Mouse (Mus musculus) CD4-positive helper T cell, adult 2 months (primary cell): Measurements from ENCODE around the gene Dlx2.

Experiments used
- DNase-seq: peaks from one replicate; pipeline ENCODE4 v3.0.0-alpha.2; 2012; ENCODE audit warnings: low read depth, missing footprints, low spot score

Gene Dlx2

DNA sequence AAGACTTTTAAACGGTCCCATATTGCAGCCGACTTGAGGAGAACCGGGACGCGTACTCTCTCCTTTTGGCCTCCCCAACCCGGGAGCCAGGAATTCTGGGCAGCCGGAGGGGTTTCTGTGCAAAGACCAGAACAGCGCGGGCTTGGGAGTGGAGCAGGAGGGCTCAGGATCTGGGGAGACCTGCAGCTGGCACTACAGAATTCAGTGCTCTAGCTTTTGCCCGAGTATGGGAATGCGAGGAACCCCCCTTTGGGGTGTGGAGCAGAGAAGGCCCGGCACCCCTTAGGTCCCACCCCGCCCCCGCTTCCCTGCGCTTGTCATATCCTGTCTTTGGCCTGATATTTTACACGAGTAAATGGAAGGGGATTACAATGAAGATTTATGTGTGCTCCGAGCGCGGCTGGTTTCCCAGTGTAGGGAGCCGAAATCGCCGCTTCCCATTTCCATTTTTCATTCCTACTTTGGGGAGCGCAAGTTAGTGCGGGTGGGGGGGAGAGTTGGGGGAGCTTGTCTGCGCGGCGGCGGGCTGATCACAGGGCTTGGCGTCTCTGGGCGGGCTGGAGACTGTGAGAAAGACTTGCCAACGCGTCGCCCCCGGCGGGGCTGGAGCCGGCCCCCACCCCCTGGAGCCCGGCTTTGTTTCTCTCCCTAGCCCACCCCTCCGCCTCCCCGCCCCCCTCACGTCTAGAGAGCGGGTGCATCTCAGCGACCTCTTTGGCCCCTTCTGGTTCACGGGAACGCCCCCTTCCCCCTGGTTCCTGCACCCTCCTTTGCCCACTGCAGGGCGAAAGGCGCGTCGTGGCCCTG lies 5.7 kb downstream of the Dlx2 start:
- no peak for DNase-seq

DNA sequence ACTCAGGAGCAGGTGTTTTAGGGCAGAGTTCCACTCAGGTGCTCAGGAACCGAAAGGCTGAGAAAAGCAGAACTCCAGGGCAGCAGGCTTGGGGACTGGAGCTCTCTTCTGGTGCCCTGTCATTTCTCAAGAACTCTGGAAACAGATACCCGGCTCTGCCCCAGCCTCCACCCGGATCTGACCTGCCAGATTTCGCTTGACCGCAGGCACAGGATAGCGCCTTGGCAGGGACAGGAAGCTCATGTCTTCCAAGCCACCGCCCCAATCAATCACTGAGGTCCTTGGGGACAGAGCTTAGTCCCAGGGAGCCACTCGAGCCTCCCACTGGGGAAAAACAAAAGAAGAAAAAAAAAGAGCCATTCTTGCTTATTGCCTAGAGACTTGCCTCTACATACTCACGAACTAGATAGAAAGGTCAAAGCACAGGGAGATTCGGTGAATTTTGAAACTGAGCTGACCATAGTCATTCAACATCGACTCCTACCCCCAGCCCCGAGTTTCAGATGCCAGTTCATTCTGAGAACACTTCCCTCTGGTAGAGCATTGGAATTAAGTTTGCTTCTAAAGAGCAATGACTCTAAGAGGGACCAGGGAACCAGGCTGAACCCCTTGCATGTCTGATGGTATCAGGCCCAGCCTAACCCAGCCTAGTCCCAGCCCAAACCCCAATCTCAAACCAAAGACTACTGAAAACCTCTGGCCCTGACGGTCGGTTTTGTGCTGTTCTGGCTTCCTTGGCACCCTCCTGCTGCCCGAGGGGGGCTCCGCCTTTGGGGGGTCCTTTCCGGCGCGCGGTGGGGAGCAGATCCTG lies 12.1 kb downstream of the Dlx2 start:
- DNase-seq: no peak

DNA sequence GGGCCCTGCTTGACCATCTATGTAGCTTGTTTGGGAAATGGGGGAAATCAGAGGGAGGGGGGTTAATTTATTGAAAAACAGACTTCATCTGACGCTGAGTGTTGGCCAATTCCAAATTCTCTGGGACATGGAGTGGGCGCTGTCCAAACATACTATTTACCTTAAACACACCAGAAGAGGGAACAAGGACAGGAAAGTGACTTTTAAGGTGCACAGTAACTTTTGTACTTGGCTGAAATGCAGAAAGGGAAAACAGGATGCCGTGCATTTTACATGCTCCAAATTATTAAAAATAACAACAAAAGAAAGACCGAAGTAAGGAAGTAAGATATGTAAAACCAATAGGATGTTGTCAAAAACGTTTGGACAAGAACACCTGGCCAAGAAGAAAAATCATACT lies 13.5 kb downstream of the Dlx2 start:
- no peak for DNase-seq

DNA sequence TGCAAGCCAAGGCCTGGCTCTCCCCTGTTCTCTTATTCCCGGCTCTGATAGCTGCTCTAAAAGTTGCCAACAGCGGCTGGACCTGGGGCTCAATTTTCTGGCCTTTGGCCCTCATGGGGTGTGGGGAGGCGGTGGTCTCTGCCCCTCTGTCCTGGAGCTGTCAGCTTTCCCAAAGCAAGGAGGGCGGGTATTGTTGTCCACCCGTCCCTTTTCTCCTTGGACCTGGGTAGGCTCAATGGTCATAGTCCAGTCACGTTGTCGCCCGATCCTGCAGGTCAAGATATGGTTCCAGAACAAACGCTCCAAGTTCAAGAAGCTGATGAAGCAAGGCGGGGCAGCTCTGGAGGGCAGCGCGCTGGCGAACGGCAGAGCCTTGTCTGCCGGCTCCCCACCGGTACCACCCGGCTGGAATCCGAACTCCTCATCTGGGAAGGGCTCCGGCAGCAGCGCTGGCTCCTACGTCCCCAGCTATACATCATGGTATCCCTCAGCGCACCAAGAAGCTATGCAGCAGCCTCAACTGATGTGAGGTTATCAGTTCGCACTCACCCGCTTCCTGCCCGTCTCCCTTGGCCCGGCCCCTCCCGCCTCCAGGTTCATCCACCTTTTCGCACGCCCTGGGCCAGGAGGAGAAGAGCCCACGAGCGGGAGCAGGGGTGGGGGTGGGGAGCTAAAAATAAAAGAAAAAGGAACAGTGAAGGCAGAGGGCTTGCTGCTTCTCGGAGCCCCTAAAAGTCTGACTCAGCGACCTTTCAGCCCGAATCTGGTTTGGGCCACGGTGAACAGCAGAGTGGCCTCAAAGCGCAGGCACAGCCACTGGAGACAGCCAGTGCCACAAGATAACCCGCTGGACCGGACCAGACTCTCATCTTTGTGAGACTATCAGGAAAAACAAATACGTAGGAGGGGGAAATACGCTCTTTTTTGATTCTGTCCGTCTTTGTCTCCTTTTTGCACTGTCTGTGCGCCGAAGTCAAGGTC lies 14.3 kb downstream of the Dlx2 start:
- no peak for DNase-seq

DNA sequence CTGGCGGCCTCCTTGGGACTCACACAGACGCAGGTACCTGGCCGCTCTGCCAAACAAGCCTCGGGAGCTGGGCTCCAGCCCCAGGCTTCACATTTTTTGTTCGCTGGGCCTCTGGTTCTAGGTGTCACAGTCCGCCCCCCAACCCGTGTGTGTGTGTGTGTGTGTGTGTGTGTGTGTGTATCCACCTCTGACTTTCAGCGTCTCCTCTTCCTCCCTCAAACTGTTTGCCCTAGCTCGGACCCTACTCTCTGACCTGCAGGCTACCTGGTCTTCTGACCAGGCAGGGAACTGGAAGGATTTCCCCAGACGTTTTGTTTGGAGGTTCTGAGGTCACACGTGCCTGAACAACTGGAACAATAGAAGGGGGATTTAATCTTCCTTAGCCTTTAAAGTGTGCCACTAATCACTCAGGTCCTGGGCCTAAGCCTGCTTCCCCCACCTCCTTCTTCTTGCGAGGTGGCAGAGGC lies 15.4 kb downstream of the Dlx2 start:
- no peak for DNase-seq

DNA sequence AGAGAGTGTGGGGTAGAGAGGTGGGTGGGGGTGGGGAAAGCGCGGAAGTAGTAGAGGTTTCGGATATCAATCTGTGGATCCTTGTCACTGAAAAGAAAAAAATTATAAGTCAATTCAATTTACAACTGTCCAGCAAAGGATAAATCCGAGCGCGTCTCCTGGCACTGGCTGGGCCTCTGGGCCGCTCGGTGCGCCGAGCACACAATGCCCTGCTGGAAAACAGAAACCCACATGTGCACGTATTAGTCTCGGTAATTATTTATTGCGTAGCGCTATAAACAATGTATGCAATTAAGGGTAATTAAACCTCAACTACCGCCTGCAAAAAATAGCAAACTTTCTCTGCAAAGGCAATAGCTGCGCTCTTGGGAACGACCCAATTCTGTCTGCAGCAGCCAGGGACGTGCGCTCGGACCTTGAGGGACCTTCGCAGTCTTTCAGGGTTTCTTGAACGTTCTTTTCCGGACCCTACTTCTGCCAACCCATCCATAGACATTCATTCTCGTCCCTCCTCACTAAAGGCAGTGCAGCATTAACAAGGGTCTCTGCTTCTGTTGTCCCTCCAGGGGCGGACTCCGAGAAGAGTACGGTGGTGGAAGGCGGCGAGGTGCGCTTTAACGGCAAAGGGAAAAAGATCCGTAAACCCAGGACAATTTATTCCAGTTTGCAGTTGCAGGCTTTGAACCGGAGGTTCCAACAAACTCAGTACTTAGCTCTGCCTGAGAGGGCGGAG lies 16.0 kb downstream of the Dlx2 start:
- no peak for DNase-seq

DNA sequence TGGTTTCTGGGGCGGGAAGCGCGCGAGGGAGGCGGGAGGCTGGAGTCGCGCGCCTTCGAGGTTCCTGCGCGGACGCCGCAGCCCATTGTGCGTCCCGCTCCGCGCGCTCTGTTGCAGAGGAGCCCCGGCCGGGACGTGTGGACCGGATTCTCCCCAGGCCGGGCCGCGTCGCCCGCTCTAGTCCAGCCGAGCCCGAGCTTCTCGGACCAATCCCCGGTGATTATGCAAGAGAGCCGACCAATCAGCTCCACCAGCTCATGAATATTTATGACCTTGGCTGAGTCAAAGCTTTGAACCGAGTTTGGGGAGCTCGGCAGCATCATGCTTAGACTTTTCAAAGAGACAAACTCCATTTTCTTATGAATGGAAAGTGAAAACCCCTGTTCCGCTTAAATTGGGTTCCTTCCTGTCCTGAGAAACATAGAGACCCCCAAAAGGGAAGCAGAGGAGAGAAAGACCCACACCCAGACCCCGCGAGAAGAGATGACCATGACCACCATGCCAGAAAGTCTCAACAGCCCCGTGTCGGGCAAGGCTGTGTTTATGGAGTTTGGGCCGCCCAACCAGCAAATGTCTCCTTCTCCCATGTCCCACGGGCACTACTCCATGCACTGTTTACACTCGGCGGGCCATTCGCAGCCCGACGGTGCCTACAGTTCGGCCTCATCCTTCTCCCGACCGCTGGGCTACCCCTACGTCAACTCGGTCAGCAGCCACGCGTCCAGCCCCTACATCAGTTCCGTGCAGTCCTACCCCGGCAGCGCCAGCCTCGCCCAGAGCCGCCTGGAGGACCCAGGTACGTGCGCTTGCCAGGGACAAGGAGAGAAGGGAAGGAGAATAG lies 16.8 kb downstream of the Dlx2 start:
- DNase-seq: peak; percentile 62

DNA sequence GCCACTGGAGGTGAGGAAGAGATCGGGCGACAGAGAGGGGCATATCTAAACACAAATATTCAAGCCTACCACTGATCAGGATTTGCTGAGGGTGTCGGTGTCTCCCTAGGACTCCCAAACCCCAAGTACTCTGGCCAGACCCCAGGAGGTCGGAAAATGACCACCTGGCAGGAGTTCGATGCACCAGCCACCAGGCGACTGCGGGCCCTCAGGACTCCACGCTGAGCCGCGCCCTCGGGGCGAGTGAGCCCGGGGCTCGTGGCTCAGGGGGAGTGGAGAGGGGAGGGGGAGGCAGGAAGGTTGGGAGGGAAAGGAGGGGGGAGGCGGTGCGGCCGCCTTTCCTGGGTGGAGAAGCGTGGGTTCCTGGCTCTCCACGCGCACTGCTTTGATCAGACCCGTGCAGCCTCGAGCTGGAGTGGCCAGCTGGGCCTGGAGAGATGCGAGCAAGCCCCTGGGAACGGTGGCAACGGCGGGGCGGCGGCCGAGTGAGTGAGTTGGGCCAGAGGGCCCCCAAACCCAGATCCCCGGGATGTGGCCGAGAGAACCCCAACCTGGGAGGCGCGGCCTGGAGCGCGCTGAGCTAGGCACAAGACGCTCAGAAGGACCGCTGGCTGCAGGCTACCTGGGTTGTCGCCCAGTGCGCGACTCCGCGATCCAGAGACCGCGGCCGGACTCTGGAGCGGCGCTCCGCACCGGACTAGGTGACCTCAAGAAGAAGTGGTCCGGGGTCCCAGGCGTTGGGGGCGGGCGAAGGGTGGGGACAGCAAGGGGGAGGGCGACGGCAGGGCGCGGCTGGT lies 17.6 kb downstream of the Dlx2 start:
- DNase-seq: no peak

DNA sequence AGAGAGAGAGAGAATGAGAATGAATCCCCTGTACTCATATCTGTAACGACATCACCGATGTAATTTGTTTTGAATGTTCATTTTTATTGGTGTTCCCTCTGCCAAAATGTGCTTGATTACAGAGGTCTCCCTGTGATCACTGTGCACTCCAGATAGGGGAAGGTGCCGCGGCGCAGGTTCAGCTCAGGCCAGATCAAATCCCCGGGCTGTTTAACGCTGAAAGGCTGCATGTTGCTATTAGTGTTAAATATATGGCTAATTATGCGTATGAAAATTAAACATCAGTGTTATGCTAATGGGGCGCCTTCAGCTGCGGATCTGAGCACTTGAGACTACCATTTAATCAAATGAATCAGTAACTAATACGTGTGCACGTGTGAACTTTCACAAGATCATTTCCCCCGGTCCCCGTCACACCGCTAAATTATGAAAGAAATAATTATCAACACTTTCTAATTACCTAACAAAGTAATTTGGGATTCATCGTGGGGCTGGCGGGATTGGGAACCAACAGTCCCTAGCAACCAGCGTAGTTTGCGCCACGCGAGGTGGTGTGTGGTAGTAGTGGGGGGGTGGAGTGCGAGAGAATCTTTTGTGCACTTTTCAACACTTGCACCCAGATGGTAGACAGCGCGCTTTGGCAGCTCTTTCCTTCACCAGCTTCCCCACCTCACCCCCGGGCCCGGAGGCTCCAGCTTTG lies 18.4 kb downstream of the Dlx2 start, which contains the start of gene Dlx1:
Dlx1 (plus strand) TSS at position 100 of the 700 bp plus-strand sequence.
- no peak for DNase-seq

DNA sequence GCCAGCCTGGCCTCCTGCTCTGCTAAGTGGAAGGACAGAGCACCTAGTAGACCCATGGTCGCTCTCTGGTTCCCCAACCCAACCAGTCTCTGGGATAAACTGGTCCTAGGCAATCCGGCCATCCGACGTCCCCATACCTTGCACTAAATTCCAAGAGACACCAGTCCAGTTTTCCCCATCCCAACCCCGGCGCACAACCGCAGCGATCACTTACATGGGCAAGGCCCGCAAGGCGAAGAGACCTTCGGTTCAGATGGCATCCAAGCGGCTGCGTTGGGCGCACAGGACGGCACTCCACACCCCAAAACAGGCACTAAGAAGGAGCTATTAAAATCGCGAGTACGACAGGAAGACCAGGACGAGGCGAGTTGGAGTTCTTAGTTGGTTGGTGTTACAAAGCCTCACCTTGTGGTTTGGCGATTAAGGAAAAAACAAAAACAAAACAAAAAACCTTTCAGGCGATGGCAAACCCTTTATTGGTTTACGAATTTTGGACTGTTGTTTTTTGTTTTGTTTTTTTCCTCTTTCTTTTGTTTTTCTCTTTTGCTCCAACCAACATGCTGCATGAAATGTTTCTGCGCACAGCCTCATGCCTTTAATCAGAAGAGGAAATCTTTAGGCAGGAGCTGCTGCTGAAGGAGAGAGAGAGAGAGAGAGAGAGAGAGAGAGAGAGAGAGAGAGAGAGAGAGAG lies 19.1 kb downstream of the Dlx2 start:
- DNase-seq: no peak

DNA sequence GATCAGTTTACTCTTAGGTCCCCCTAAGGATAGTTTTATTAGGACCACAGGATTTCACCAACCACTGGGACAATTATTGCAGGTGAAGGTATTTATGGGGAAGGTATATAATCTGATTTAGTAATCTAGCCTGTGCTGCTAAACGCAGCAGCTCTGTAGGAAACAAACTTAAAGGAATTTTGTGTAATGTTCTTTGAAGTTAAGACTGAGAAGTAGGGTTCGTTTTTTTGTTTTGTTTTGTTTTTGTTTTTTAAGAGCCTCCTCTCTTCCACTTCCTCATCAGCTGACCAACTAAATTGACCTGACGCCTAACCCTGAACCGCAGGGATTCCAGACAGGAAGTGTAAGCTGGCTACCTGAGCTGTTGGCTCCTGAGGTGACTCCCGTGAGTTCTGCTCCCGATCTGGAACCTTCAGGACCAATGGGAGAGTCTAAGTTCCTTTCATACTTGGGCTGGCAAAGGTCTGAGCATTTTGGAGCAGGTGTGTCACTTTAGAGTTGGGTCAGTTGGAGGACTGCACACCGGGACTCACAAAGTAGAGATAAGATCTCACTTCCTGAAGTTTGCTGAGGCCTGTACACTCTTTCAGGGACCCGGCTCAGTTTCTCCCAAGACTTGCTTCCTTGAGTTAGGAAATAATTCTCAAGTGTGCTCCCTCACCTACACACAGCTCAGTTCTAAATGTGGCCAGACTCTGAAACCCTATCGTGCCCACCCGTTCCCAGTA lies 19.8 kb downstream of the Dlx2 start:
- no peak for DNase-seq

DNA sequence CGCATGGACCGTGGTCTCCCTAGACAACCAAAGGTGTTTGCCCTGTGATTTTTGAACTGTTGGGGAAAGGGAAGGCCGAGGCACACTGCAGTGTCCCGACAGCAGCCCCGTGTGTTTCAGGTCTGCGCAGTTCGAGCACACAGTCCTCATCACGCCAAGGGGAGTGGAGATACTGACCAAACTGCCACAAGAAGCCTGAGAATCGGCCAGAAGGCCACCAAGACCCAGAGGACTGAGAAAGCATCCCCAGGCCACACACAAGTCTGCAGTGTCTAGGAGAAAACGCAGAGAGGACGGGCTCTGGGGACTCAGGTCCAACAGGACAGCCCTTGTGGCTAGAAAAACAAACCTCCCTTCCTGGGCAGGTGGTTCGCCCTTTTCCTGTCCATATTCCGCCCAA lies 21.8 kb downstream of the Dlx2 start:
- no peak for DNase-seq

DNA sequence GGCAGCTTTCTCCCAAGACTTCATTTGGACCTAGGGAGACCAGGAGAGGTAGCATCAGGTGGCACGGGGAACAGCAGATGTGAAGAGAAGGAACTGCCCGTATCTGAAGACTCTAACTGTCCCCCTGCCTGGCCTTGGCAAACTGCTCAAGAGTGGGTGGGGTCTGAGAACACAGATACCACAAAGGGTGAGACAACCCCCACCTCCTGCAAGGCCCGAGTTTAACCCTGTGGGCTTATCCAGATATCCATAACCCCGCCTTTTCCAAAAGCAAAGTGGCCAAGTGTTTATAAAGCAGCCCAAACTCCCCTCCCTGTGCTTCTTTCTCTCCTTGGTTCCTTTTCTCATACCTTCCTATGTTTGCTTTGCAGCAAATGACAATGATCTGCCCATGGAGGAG lies 23.1 kb downstream of the Dlx2 start:
- no peak for DNase-seq

DNA sequence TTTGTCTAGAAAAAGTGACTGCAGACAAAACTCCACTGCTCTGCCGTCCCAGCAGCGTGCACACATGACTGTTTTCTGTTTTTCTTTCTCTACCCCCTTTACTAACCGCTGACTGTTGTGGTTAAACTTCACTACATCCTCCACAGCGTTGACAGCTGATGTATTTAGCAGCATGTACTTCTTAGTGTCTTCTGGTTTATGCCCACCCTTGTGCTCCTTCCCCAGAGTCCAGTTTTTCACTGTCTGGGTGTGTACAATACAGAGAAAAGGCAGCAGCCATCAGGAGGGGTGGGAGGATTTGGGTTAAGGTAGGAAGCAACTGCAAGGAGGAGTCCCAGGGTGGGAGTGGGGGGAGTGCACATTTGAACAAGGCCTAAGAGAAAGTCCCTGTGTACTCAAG lies 23.7 kb downstream of the Dlx2 start:
- no peak for DNase-seq

DNA sequence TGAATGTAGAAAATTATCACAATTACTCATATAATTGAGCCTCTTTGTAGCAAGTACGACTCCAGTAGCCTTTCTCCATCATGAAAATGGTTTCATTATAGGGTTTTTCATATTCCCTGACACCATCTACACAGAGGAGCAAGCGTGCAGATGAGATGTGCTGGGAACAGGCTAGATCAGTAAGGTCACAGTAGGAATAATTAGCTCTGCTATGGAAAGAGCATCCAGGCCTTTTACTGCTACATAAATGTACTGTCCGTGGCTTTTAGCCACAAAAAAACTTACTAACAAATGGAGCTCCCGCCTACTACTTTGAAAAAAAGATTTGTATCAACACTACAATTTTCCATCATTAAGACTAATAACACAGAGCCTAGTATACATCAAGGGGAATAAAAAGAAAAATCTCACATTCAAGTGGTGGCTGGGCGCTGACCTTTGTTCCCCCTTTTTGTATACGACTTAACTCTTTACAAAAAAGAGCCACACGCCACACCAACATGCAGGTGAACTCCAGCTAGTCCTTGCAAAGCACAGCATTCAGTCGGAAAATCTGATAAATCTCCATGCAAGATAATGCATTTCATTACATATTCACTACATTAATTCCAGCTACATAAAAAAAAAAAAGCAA lies 29.0 kb downstream of the Dlx2 start:
- no peak for DNase-seq

DNA sequence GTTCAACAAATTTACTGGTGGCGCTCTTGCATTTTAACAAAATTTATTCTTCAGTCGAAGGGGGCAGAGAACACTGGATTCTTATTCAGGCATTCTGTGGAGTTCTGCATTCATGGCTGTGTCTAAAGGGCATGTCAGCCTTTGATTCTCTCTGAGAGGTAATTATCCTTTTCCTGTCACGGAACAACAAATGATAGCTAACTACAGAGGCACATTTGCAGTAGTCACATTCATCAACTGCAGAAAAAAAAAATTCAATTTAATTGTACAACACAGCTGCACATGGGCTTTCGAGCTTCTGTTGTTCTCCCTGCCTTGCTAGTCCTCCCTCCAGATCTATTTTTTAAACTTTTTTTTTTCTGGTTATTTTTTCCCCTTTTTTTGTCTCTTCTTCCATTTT lies 29.6 kb downstream of the Dlx2 start:
- no peak for DNase-seq

DNA sequence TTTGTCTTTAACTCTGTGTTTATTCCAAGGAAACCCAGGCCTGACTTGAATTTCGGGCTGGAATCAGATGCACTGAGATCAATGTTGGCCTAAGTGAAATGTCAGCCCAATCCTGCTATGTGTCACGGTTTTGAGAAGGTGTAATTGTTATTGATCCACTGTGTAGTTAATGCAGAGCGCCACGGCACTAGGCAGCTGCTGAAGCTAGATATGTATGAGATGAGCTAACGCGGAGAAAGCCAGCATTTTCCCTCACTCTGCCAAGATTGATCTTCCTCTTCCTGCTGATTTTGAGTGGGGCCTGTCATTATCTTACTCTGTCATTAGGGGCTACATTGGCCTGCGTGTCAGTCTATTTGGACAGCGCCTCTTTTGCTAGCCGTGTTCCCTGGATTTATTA lies 34.2 kb downstream of the Dlx2 start:
- no peak for DNase-seq
